Mouse (Mus musculus): Measurements from ENCODE around the gene Gm21028. TPM values are rescaled to one million over a fixed set of nuclear protein-coding genes. Genes with fewer than 3 reads are reported as not detected.
"Not testable (repeated sequence)": the region's sequence is repeated elsewhere in the genome, so short reads cannot be mapped to it uniquely, and the experiment has no call there.

Gm21028 gene
- polyA plus RNA-seq (2012; rRNA removed) = not detected in 2 replicates

- no peak for DNase-seq (ENCODE audit: low spot score)
Observed at GRCm38 (mm10) chr7:42578488-42578887, at the start of gene Gm21028. Gene Gm21028 (minus strand): TSS chr7:42578588.

DNA sequence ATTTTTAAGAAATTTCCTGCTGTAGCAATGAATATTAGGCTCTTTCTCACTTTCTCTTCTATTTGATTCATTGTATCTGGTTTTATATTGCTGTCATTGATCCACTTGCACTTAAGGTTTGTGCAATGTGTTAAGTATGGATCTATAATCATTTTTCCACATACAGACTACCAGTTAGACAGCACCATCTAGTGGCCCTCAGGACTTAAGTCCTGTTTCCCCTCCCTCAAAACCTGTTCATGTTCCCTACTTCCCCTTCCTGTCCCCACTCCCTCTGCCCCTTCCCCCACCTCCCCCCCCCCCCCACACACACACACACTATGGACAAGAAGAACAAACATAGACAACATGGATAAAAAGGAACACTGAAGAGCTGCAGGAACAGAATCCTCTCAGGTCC is 17.3 kb upstream of the Gm21028 start:
- DNase-seq (ENCODE audit: low spot score) = not testable (repeated sequence)

DNA sequence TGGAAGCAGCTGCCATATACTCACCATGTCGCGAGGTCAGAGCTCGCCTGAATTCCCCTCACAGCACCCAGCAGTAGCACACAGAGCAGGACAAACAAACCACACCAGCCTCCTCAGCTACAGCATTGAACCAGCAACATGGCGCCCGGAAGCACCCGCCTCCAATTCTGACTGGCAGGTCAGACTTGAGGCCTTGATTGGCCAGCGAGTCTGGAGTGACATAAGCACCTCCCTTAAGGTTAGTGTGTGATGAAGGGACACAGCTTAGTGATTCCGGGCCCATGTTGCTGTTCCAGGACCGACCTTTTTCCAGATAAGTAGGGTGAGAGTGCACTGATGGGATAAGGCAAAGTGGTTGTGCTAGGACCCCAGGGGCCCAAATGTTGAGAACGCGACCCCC is 14.0 kb upstream of the Gm21028 start, which contains the start of gene Zfp977:
Gene Zfp977, minus strand, starts transcription at position 135 of the 400 bp plus-strand sequence.
- not testable (repeated sequence) for DNase-seq (ENCODE audit: low spot score)

- DNase-seq (ENCODE audit: low spot score) = not testable (repeated sequence)
Observed at GRCm38 (mm10) chr7:42591311-42591710, 12.9 kb upstream of the Gm21028 start.

- no peak for DNase-seq (ENCODE audit: low spot score)
Observed at GRCm38 (mm10) chr7:42551766-42552165, 26.6 kb downstream of the Gm21028 start.

Other genes starting within 250 kb of the Gm21028 start
- not detected in 2 replicates for gene 4933421I07Rik, start 130.5 kb downstream of the Gm21028 start, polyA plus RNA-seq (2012; rRNA removed)
- gene Zfp141, start 72.8 kb downstream of the Gm21028 start, polyA plus RNA-seq (2012; rRNA removed) = 9.0 and 10.0 TPM in 2 replicates
- 1.5 and 1.6 TPM in 2 replicates for gene Zfp977, start 14.0 kb upstream of the Gm21028 start, polyA plus RNA-seq (2012; rRNA removed)
- 3.0 and 3.1 TPM in 2 replicates for gene Zfp976, start 64.0 kb upstream of the Gm21028 start, polyA plus RNA-seq (2012; rRNA removed)
- 4.6 and 4.8 TPM in 2 replicates for gene Zfp975, start 114.2 kb upstream of the Gm21028 start, polyA plus RNA-seq (2012; rRNA removed)
- gene Gm17067, start 148.4 kb upstream of the Gm21028 start, polyA plus RNA-seq (2012; rRNA removed) = not detected in 2 replicates
- gene Vmn2r62, start 214.9 kb upstream of the Gm21028 start, polyA plus RNA-seq (2012; rRNA removed) = not detected in 2 replicates